Mouse (Mus musculus) limb, embryonic 14.5 days (tissue): ENCODE results near the gene Rrp8. TPM values are rescaled to one million over a fixed set of nuclear protein-coding genes. Genes with fewer than 3 reads are reported as not detected.

Source experiments
- ATAC-seq: fragments of 200-750 bp; cut with Nextera tagmentation; 2 replicates; pipeline ENCODE4 v1.8.0; 2017; ENCODE audit warnings: low read depth, moderate number of reproducible peaks, moderate TSS enrichment; ENCODE audit not compliant: low FRiP score
- DNase-seq: peaks from one replicate; pipeline ENCODE4 v3.0.0-alpha.2; 2015; ENCODE audit warnings: low spot score
- H3K27ac ChIP-seq: fragments of 300-500 bp; sonication (generic); replicated peaks from 2 replicates; pipeline ENCODE4 v1.5.1; 2014; ENCODE audit warnings: low read depth, mild to moderate bottlenecking, low read length, moderate library complexity, mixed read lengths
- H3K27me3 ChIP-seq: fragments of 300-500 bp; sonication (generic); 2 replicates; pipeline ENCODE4 v1.6.1; 2014; ENCODE audit warnings: low read length, mixed read lengths; ENCODE audit not compliant: control insufficient read depth, insufficient read depth
- H3K36me3 ChIP-seq: fragments of 300-500 bp; sonication (generic); 2 replicates; pipeline ENCODE4 v1.6.1; 2014; ENCODE audit warnings: mild to moderate bottlenecking, low read length, moderate library complexity, mixed read lengths; ENCODE audit not compliant: control insufficient read depth, insufficient read depth
- H3K4me1 ChIP-seq: fragments of 300-500 bp; sonication (generic); 2 replicates; pipeline ENCODE4 v1.6.1; 2014; ENCODE audit warnings: antibody characterized with exemption, low read length, mixed read lengths; ENCODE audit not compliant: control insufficient read depth, insufficient read depth
- H3K4me2 ChIP-seq: fragments of 300-500 bp; sonication (generic); replicated peaks from 2 replicates; pipeline ENCODE4 v1.6.1; 2014; ENCODE audit warnings: low read depth, mild to moderate bottlenecking, low read length, moderate library complexity; ENCODE audit not compliant: severe bottlenecking
- H3K4me3 ChIP-seq: fragments of 300-500 bp; sonication (generic); replicated peaks from 2 replicates; pipeline ENCODE4 v1.5.1; 2014; ENCODE audit warnings: low read length
- H3K9ac ChIP-seq: fragments of 300-500 bp; sonication (generic); 2 replicates; pipeline ENCODE4 v1.6.1; 2014; ENCODE audit warnings: mild to moderate bottlenecking, low read depth, low read length, moderate library complexity; ENCODE audit not compliant: severe bottlenecking
- H3K9me3 ChIP-seq: fragments of 300-500 bp; sonication (generic); 2 replicates; pipeline ENCODE4 v1.6.1; 2016; ENCODE audit warnings: low read length; ENCODE audit not compliant: control insufficient read depth
- POLR2A ChIP-seq: fragments of 200-500 bp; IDR thresholded peaks from 2 replicates; pipeline ENCODE4 v1.8.0; 2012; ENCODE audit warnings: inconsistent platforms, mild to moderate bottlenecking, moderate library complexity, borderline replicate concordance; ENCODE audit not compliant: insufficient read depth, insufficient read length; ENCODE audit errors: extremely low read depth
- WGBS: fragments of 180-500 bp; shearing (Covaris S2); extraction: QIAGEN DNeasy Blood & Tissue Kit; methylation state at CpG from one replicate; pipeline ENCODE4 v1.1.7; 2014; 5-methylcytosine and 5-hydroxymethylcytosine counted together
- polyA plus RNA-seq, 2 experiments: library from polyadenylated mRNA; depleted of rRNA in 1 of 2; stranded (reverse) in 1 of 2; unstranded in 1 of 2; fragments of >200 nt; fragmentation: Nextera tagmentation in 1 of 2; extraction: Ambion mirVana in 1 of 2; gene quantifications; 2 replicates each; pipeline versions ENCODE4 v1.2.1 to v1.2.3; 2012 to 2014

Gene Rrp8
- polyA plus RNA-seq, 2 experiments = 27.6 to 31.0 TPM

GRCm38 (mm10) chr7:105721916-105722315 lies 15.3 kb downstream of the Rrp8 start:
- H3K4me2 ChIP-seq = no peak overlapping the region
- no peak for ATAC-seq
- no peaks in the 10 kb centered on the region for H3K27me3 ChIP-seq
- no peaks in the 10 kb centered on the region for H3K36me3 ChIP-seq
- H3K9me3 ChIP-seq = no peaks in the 10 kb centered on the region
- no peak for TF ChIP-seq POLR2A
- no peak overlapping the region for H3K27ac ChIP-seq
- no peak for DNase-seq
- H3K4me3 ChIP-seq = no peak overlapping the region
- H3K4me1 ChIP-seq = no peaks in the 10 kb centered on the region
- WGBS = 73% methylated on average over 2 of the region's 2 CpGs
- no peak overlapping the region for H3K9ac ChIP-seq

GRCm38 (mm10) chr7:105715366-105715765 lies 21.8 kb downstream of the Rrp8 start:
- H3K27me3 ChIP-seq = no peaks in the 10 kb centered on the region
- H3K9me3 ChIP-seq = no peaks in the 10 kb centered on the region
- H3K4me2 ChIP-seq = no peak overlapping the region
- no peak for ATAC-seq
- no peak overlapping the region for H3K27ac ChIP-seq
- no peak overlapping the region for H3K4me3 ChIP-seq
- H3K4me1 ChIP-seq = no peaks in the 10 kb centered on the region
- no peak for DNase-seq
- no peak overlapping the region for H3K9ac ChIP-seq
- TF ChIP-seq POLR2A = no peak
- H3K36me3 ChIP-seq = no peaks in the 10 kb centered on the region
- WGBS = 63% methylated on average over 3 of the region's 3 CpGs

GRCm38 (mm10) chr7:105708733-105709132 lies 28.5 kb downstream of the Rrp8 start:
- Histone ChIP-seq H3K9me3 (no peaks in the 10 kb centered on the region), H3K27me3 (no peaks in the 10 kb centered on the region), H3K4me2 (no peak overlapping the region), H3K36me3 (no peaks in the 10 kb centered on the region), H3K4me1 (no peaks in the 10 kb centered on the region), H3K27ac (no peak overlapping the region), H3K9ac (no peak overlapping the region), H3K4me3 (no peak overlapping the region)
- DNase-seq = no peak
- ATAC-seq = no peak
- no peak for TF ChIP-seq POLR2A
- WGBS = 96% methylated on average over 5 of the region's 5 CpGs

- WGBS = 83% methylated on average over 4 of the region's 4 CpGs
- Histone ChIP-seq H3K4me2 (no peak overlapping the region), H3K36me3 (no peaks in the 10 kb centered on the region), H3K9me3 (no peaks in the 10 kb centered on the region), H3K9ac (no peak overlapping the region), H3K27ac (no peak overlapping the region), H3K4me3 (no peak overlapping the region), H3K4me1 (no peaks in the 10 kb centered on the region), H3K27me3 (no peaks in the 10 kb centered on the region)
- ATAC-seq = no peak
- no peak for TF ChIP-seq POLR2A
- no peak for DNase-seq
Observed at GRCm38 (mm10) chr7:105703816-105704215, 33.4 kb downstream of the Rrp8 start.

- TF ChIP-seq POLR2A = no peak
- Histone ChIP-seq H3K9me3 (no peaks in the 10 kb centered on the region), H3K4me1 (no peaks in the 10 kb centered on the region), H3K27ac (no peak overlapping the region), H3K27me3 (no peaks in the 10 kb centered on the region), H3K4me3 (no peak overlapping the region), H3K9ac (no peak overlapping the region), H3K36me3 (no peaks in the 10 kb centered on the region), H3K4me2 (no peak overlapping the region)
- DNase-seq (no peak), ATAC-seq (no peak)
- 87% methylated on average over 16 of the region's 16 CpGs for WGBS
Observed at GRCm38 (mm10) chr7:105703184-105703583, 34.0 kb downstream of the Rrp8 start.

- Histone ChIP-seq H3K4me3 (no peak overlapping the region), H3K9me3 (no peaks in the 10 kb centered on the region), H3K27ac (no peak overlapping the region), H3K27me3 (no peaks in the 10 kb centered on the region), H3K9ac (no peak overlapping the region), H3K4me2 (no peak overlapping the region), H3K36me3 (no peaks in the 10 kb centered on the region), H3K4me1 (no peaks in the 10 kb centered on the region)
- 79% methylated on average over 1 of the region's 1 CpGs for WGBS
- DNase-seq = no peak
- no peak for TF ChIP-seq POLR2A
- no peak for ATAC-seq
Observed at GRCm38 (mm10) chr7:105690875-105691274, 46.3 kb downstream of the Rrp8 start.
